Mouse (Mus musculus) frontal cortex, postnatal 36 days (tissue): ENCODE results near the gene Nectin4.

Experiments used
- DNase-seq, 2 experiments: peaks; one replicate each; pipeline ENCODE4 v3.0.0; 2022; ENCODE audit warnings: low spot score in 2 of 2

Gene Nectin4

DNA sequence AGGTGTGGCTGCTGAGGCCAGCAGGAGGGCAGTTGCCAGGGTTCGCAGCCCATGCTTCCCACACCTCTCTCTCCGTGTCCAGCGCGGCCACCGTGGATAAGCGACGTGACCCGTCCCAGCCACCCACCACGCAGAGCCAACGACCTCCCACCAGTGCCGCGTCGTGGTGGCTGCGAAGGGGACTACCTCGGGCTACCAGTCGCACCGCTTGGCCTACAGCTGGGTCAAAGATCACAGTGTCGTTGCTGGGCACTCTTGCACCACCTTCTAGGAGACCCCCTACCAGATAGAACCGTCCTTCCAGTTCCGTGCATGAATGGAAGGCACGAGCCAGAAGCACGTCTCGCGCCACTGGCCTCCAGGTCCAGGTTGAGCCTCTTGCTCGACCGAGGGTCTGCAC lies 9.6 kb upstream of the Nectin4 start:
- peak in 1 of 2 experiments; percentile 26 for DNase-seq

DNA sequence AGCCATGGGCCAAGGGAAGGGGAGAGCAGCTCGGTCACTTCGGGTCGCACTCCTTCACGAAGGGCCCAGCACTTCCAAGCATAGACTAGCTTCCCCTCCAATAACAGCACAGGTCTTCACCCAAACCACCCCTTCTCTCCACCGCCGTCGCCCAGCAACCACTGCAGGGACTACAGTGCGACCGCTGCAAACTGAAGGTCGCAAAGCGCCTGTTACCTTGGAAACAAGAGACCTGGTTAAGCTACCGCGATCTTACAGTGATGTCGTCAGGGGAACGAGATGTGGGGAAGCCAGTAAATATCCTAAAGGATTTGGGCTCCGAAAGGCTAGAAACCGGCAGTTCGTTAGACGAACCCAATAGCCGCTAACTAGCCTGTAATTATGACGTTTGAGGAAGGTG lies 9.2 kb upstream of the Nectin4 start, which contains the start of gene Klhdc9:
Klhdc9 (minus strand) TSS at position 143 of the 400 bp plus-strand sequence.
- peak; percentile 86 to 95 for DNase-seq

DNA sequence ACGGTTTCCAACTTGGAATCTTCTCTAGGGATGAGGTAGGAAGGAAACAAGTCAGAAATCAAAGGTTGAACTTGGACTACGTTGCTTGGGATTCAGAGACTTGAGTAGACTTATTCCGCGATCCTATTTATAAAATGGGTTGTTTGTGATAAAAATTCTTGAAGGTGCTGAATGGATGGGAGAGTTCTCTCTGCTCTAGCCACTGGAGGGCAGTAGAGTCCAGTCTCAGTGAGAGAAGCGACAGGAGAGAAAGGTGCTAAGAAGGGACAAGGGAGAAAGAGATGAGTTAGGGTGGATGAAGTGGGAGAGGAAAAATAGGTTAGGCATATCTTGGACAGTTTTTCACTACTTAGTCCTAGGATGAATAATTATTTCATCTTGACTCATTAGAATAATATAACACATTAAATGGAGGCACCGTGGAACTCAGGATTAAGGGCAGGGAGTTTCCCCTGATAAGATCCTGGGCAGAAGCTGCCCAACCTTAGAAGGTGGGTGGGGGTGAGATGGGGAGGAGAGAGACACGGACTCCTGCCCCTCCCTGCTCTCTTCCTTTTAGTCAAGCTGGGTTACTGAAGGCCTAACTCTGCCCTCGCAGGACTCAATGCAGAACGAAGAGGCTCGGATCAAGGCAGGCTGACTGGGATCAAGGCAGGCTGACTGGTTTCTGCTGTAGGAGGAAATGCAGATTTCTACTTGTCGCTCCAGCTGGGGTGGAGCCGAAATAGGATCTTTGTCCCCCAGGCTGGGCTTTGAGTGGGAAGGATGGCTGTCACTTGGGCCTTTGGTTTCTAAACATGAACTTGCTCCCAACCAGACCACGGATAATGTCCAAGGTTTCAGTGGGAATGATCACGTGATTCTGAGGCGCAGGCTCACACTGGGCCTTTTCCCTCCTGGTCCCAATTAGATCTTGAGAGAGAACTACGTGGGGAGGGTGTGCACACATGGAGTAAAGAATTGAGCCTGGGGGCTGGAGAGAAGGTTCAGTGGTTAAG lies 8.5 kb upstream of the Nectin4 start:
- peak; percentile 73 for DNase-seq

DNA sequence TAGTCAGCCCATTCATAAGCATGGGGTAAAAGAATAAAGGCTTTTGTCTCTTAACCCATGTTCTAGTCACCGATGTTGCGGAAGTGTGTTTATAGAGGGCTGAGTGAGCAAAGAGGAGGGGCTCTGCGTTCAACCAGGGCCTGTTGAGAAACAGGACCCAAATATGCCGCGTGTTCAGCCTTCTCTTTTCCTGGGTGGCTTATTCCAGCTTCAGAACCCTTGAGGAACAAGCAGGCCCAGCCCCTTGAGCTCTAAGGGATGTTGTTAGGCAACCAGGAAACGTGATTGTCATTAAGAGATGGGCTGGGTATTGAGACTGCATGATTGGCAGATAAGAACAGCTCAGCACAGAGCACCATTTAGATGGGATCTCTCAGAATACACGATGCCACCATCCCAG lies 4.0 kb upstream of the Nectin4 start:
- no peak for DNase-seq

DNA sequence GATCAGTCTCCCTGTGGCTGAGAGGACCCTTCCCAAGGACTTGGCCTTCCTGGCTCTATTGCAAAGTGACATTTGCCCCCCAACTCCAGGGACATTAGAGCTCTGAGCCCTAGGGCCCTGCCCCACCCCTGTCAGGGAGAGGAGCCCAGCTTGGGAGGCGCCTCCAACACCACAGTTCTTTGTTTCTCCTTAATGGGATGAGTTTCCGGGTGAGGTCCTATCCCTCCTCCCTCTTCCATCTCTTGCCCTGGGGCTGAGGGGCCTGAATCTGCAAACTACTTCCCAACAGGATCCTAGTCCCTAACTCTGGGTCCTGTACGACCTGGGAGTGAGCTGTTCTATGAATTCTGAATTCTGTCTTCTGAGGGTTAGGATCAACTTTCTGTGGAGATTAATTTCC lies 3.0 kb downstream of the Nectin4 start:
- no peak for DNase-seq

DNA sequence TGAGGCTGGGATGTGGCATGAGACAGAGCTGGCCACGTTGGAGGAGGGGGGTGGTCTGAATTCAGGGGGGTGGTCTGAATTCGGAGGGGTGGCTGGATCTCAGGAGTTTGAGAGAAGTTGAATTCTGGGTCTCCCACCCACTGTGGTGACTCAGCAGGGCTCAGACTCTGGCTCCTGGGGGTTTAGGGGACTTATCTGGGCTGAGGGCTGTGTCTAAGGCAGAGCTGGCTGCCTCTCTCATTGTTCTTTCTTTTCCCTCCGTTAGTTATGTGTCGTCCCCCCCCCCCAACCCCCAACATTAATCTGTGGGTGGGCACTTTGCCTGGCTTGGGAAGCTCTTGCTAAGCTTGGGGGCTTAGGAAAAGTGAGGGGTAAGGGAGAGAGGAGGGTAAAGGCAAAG lies 4.0 kb downstream of the Nectin4 start:
- DNase-seq = no peak

DNA sequence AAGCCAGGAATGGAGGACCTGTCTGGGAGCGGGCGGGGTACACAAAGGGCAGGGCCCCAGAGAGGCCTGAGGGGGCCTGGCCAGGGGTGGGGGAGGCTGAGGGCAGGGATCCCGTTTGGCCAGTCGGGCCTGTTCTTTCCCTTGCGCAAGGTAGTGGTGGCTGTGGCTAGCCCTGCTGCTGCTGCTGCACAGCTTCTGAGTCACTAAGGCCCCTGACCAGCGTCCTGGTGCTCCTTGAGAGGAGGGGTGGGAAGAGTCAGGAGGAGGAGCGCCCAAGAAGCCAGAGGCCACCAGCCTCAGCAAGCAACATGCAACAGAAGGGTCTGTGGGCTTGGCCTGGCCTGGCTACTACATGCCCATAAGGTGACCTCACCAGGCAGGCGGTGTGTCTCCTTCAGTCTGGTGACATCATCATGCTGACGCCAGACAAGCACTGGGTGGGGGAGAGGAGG lies 5.8 kb downstream of the Nectin4 start:
- no peak for DNase-seq

DNA sequence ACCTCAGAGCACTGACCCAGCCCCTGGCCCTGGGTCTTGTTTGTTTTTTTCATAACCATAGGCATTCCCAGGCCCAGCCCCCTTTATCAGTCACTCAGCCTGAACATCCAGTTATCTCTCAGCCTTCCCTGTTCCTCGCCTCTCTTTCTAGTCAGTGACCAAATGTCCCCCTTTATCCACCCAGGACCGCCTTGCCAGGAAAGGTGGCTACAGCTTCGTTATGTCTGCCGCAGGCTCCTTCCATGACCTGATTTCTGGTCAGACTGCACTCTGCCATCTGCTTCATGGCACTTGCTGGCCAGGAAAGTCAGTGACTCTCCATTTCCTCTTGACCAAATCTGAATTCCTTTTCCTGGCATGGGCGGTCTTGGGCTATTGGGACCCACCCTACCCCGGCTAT lies 8.4 kb downstream of the Nectin4 start:
- DNase-seq = no peak

DNA sequence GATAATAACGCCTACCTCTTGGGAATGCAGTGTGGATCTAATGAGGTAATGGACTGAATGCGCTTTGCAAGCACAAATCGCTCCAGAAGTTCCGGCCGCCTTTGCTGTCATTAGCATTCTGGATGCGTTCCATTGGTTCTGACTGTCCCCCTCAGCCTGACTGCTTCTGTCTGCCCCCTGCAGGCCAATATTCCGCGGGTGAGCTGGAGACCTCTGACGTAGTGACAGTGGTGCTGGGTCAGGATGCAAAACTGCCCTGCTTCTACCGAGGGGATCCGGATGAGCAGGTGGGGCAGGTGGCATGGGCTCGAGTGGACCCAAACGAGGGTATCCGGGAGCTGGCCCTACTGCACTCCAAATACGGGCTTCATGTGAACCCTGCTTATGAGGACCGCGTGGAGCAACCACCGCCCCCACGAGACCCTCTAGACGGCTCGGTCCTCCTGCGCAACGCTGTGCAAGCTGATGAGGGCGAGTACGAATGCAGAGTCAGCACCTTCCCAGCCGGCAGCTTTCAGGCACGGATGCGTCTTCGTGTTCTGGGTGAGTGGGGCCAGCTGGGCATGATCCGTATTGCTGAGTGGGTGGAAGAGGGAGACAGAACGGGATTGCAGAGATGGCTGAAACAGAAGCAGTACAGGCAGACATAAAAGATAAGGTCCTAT lies 10.2 kb downstream of the Nectin4 start:
- peak; percentile 61 to 67 for DNase-seq

DNA sequence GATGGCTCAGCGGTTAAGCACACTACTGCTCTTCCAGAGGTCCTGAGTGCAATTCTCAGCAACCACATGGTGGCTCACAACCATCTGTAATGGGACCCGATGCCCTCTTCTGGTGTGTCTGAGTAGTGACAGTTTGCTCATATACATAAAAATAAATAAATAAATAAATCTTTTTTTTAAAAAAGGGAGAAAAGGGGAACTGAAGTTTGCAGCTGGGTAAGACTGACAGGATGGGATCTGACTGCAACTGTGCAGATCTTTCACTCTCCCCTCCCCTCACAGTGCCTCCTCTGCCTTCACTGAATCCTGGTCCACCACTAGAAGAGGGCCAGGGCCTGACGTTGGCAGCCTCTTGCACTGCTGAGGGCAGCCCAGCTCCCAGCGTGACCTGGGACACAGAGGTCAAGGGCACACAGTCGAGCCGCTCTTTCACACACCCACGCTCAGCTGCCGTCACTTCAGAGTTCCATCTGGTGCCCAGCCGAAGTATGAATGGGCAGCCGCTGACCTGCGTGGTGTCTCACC lies 12.3 kb downstream of the Nectin4 start:
- DNase-seq = no peak

DNA sequence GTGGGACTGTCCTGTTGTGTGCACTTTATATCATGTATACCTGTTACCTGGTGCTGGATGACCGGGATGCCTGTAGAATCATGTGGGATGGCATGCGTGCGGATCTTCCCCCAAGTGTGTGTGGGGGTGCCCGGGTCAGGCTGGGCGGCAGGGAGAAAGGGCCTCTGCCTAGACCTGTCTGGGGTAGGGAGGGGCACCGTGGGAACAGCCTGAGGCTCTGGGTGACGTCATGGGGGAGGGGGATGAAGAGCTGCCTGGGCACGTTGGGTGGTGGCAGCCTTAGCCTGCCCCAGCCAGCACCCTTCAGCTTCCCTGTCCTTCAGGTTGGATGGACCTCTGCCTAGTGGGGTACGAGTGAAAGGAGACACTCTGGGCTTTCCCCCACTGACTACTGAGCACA lies 14.5 kb downstream of the Nectin4 start:
- DNase-seq = no peak

DNA sequence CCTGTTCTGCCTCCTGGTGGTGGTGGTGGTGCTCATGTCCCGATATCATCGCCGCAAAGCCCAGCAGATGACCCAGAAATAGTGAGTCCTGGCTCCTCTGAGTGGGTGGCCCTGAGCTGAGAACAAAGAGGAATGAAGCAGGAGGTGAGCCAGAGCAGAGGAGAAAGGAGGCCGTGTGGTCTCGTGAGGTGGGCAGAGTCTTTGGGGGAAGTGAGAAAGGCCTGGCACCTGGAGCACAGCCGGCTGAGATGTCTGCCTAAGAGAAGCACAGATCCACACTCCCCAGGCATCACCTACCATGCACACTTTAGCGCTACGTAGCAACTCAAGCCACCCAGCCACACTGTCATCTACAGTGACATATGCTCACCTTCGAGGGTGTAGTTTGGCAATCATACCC lies 15.3 kb downstream of the Nectin4 start:
- DNase-seq = no peak

DNA sequence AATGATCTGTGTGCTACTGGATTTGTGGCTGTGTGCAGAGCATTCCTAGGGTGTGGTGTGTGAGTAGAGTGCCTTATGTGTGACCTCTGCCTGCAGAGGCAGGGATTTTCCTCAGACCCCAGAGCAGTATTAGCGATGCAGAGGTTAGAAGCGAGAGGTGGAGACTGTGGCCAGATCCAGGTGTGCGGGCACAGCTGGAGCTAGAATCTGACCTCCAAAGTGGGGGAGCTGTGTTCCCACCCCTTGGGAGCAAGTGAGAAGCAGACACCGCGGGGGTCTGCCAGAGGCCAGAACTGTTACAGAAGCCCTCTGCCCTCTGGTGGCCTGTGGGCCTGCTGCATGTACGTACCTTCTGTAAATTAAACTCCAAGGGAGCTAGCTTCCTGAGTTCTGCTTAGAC lies 17.2 kb downstream of the Nectin4 start:
- DNase-seq = no peak

DNA sequence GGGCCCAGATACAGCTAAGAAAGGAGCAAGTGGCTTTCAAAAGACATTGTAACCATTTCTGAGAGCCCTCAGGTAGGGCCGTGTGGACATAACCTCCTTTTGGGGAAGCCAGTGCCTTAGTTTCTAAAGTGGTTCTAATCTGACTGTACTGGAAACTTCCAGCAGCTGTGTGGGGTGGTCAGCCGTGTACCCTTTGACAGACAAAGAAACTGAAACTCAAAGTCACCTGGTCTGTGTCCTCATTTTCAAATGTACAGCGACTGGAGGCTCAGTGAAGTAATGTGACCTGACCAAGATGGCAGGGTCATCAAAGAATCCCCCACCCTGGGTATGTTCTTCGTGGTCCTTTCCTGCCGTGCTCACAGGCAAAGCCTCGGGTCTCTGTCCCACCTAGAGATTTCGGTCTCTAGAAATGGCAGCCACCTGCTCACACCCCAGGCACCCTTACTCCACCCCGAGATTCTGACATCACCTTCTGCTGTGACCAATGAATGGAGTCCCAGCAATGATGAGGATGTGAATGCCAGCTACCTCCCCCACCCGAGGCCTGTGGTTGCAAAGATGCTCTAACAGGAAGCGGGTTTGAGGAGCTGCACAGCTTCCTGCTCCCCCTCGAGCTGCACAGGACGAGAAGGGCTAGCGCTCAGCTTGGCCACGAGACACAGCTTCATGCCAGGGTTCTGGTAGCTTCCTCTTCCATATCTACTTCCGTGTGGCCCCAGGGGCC lies 18.6 kb downstream of the Nectin4 start, which contains the start of gene Arhgap30:
Arhgap30 (plus strand) TSS at position 579 of the 727 bp plus-strand sequence.
- peak in 1 of 2 experiments; percentile 12 for DNase-seq

DNA sequence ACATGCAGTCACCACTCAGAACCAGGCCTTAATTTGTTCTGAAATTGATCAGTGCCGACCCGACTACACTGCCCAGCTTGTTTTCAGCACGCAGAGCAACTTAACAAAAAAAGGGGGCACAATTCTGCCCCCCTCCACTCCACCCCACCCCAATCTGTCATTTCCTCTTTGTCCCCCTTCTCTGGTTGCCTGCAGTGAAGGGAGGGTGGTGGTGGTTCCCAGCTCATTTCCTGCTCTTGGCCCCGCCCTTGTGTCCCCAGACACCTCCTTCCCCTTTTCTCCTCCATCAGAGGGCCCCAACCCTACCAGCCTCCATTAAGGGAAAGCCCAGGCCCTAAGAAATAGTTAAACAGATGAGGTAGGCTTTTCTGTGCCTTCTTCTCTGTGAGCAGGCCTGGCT lies 20.2 kb downstream of the Nectin4 start:
- DNase-seq = no peak

DNA sequence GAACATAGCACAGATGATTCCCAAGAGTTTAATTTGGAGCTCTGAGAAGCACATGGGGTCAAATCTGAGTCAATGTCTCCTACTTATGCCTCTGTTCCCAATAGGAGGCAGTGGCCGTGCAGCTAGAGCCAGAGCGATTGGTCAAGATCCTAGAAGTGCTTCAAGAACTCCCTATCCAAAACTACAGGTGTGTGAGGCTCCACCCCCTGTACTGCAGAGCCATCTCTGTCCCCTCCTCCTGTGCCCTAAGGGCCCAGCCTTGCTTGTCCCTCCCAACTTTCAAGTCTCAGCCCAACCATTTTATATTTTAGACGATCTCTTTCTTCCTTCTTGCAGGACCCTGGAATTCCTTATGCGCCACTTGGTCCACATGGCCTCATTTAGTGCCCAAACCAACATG lies 31.9 kb downstream of the Nectin4 start:
- DNase-seq = no peak

DNA sequence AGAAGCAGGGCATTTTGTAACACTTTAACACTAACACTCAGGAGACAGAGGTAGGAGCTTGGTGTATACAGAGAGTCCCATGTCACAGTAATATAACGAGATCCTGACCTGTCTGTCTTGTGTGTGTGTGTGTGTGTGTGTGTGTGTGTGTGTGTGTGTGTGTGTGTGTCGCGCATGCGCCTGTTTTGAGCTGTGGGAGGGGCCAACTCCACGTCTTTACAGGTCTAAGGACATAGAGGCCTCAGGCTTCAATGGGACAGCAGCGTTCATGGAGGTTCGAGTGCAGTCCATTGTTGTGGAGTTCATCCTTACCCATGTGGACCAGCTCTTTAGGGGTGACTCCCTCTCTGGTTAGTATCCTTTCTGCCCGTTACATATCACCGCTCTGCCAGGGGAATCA lies 33.1 kb downstream of the Nectin4 start:
- no peak for DNase-seq

DNA sequence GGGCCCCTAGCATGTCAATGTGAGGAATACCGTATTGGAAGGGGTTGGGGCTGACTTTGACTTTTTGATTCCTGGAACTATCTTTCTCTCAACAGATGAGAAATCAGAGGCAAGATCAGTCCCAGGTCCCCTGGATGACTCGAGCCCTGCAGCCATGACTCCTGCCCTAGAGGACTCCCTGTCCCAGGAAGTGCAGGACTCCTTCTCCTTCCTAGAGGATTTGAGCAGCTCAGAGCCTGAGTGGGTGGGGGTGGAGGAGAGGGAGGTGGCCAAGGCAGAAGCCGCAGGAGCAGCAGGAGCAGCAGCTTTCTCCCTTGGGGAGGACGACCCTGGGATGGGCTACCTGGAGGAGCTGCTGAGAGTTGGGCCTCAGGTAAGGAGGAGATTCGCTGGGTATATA lies 37.4 kb downstream of the Nectin4 start:
- DNase-seq = no peak

DNA sequence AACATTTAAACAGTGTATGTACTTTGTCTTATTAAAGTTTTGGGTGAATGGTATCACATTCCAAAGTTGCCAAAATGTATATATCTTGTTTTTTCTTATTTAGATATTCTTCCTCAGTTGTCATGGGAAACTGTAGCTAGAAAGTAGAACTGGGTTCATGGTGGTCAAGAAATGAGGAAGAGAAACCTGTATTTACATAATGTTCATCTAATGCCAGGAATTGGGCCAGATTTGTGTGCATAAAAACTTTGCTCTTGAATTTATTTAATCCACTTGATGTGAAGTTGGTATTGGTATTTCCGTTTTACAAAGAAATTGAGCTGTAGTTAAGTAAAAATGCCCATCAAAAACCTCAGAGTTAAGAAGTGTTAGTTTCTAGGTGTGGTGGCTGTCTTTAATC lies 40.3 kb downstream of the Nectin4 start:
- DNase-seq = no peak

DNA sequence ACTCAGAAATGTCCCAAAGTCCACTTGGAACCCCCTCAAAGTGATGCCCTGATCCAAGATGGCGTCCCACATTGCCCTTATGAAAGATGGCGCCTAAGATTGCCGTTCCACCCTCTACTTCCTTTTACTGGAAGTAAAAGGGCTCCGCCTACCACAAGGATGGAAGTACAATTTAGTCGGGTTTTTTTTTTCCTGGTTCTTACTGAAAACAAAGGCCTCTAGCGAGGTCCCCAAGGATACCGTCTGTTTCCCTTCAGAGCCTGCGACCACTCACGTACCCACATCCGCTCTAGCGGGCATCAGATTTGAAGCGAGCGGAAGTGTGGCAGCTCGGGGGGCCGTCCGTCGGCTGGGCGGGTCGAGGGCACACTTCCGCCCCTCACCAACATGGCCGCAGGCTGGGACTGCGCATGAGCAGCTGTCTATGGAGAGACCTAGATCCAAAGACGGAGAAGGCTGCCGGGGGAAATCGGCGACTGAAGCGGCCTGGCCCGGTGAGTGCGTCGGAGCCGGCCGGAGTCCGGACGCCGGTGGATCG lies 41.1 kb downstream of the Nectin4 start, which contains the start of gene Usf1:
Usf1 (plus strand) TSS at position 367 of the 538 bp plus-strand sequence.
- peak; percentile 95 for DNase-seq

DNA sequence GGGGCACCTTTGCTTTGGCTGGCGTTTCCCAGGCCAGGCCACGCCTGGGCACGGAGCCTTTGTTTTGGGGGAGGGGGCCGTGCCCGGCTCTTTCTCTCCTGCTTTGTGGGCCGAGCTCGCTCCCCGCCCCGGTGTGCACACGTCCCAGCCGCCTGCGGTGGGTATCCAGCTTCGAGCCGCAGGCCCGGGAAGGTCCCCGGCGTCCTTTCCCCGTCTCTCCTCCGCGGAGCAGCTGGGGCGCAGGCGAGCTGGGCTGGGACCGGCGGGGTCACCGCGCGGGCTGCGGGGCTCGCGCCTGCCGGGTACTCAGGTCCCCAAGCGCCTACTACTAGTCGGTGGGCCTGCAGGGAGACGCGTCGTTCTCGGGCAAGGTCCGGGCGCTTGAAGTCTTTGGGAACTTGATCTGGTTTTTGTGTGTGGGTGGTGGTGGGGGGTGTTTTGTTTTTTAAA lies 41.6 kb downstream of the Nectin4 start:
- DNase-seq = no peak
